Mouse (Mus musculus): ENCODE measurements around the gene Plcb3.

GRCm38 (mm10) chr19:6979001-6979479, 2.8 kb upstream of the Plcb3 start:
- TF ChIP-seq CTCF (IDR thresholded peaks at IDR 0.05; ENCODE audit: control insufficient read depth, insufficient read depth, insufficient read length) (no peak), MYOG (IDR thresholded peaks at IDR 0.05; ENCODE audit: control insufficient read depth, extremely low read depth, insufficient read length) (no peak), FOSL1 (IDR thresholded peaks at IDR 0.05; ENCODE audit: insufficient read depth, low read length, poor library complexity, severe bottlenecking) (no peak)
